Mouse (Mus musculus) midbrain, embryonic 13.5 days (tissue): ENCODE measurements at regions not wholly inside any gene's neighbourhood (a gene's known extent, or its start where the extent isn't known, plus 50 kb on each side); places are given as distances from the start of the nearest gene placed in this dataset.

Source experiments
- ATAC-seq: fragments of 200-750 bp; cut with Nextera tagmentation; 2 replicates; pipeline ENCODE4 v1.8.0; 2017; ENCODE audit warnings: mild to moderate bottlenecking, moderate TSS enrichment, moderate library complexity
- H3K27ac ChIP-seq: fragments of 300-500 bp; sonication (generic); 2 replicates; pipeline ENCODE4 v1.5.1; 2015; ENCODE audit warnings: inconsistent platforms, mild to moderate bottlenecking, moderate library complexity
- H3K27me3 ChIP-seq: fragments of 300-500 bp; sonication (generic); 2 replicates; pipeline ENCODE4 v1.6.1; 2015; ENCODE audit warnings: mild to moderate bottlenecking, inconsistent platforms
- H3K36me3 ChIP-seq: fragments of 300-500 bp; sonication (generic); 2 replicates; pipeline ENCODE4 v1.6.1; 2015; ENCODE audit warnings: mild to moderate bottlenecking, inconsistent platforms
- H3K4me1 ChIP-seq: fragments of 300-500 bp; sonication (generic); replicated peaks from 2 replicates; pipeline ENCODE4 v1.6.1; 2015; ENCODE audit warnings: inconsistent platforms
- H3K4me2 ChIP-seq: fragments of 300-500 bp; sonication (generic); replicated peaks from 2 replicates; pipeline ENCODE4 v1.6.1; 2015; ENCODE audit warnings: moderate library complexity, mild to moderate bottlenecking, inconsistent platforms
- H3K4me3 ChIP-seq: fragments of 300-500 bp; sonication (generic); replicated peaks from 2 replicates; pipeline ENCODE4 v1.5.1; 2015; ENCODE audit warnings: mild to moderate bottlenecking, inconsistent platforms
- H3K9ac ChIP-seq: fragments of 300-500 bp; sonication (generic); replicated peaks from 2 replicates; pipeline ENCODE4 v1.6.1; 2015; ENCODE audit warnings: mild to moderate bottlenecking, inconsistent platforms
- H3K9me3 ChIP-seq: fragments of 300-500 bp; sonication (generic); 2 replicates; pipeline ENCODE4 v1.6.1; 2016; ENCODE audit warnings: mild to moderate bottlenecking, inconsistent platforms
- WGBS: fragments of 180-500 bp; shearing (Covaris S2); methylation state at CpG from one replicate; pipeline ENCODE4 v1.1.7; 2015; 5-methylcytosine and 5-hydroxymethylcytosine counted together

DNA sequence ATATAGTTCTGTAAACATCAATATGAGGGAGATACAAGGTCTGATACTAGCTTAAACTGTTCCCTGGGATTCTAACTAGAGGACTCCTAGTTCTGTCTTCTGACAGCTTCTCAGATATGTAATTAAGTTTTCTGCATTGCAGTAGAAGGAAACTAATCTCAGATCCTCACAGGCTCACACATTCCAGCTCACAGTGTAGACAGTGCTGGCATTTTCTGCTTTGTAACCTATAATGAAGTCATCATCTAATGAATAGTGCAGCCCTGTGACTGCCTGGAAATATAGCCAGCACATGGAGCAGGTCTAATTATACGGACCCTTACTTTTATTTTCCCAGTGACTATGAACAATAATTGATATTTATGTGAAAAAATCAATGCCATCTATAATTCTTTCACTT, 331.2 kb upstream of the Celf2 start:
- no peak for ATAC-seq
- H3K9ac ChIP-seq: no peak overlapping the region
- no peak overlapping the region for H3K27ac ChIP-seq
- H3K4me3 ChIP-seq: no peak overlapping the region
- no peaks in the 10 kb centered on the region for H3K9me3 ChIP-seq
- no peaks in the 10 kb centered on the region for H3K4me1 ChIP-seq
- 67% methylated on average over 1 of the region's 1 CpGs for WGBS
- no peaks in the 10 kb centered on the region for H3K27me3 ChIP-seq
- no peak overlapping the region for H3K4me2 ChIP-seq
- H3K36me3 ChIP-seq: no peaks in the 10 kb centered on the region

DNA sequence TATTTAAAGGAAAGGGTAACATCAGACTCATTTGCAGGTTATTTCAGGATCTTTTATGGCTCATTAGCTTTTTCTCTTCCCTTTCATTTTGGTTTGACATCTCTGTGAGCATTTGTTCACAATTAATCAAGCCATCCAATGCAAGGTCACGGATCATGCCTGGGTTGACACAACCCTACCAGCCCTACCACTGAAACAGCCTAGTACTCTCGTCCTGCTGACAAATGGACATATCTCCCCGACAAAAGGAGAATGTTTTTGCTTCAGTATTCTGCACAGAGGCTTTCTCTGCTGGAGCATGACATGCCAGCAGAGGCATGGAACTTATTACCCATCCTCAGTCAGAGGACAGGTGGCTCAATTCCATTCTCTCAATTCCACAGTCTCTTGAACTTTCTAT, 328.5 kb upstream of the Celf2 start:
- Histone ChIP-seq H3K4me1 (no peaks in the 10 kb centered on the region), H3K36me3 (no peaks in the 10 kb centered on the region), H3K27ac (no peak overlapping the region), H3K9me3 (no peaks in the 10 kb centered on the region), H3K4me3 (no peak overlapping the region), H3K27me3 (no peaks in the 10 kb centered on the region), H3K9ac (no peak overlapping the region), H3K4me2 (no peak overlapping the region)
- ATAC-seq: no peak
- WGBS: 69% methylated on average over 3 of the region's 3 CpGs

GRCm38 (mm10) chr2:7831239-7831638, 321.9 kb upstream of the Celf2 start:
- no peak overlapping the region for H3K27ac ChIP-seq
- H3K36me3 ChIP-seq: no peaks in the 10 kb centered on the region
- H3K4me1 ChIP-seq: no peaks in the 10 kb centered on the region
- no peaks in the 10 kb centered on the region for H3K27me3 ChIP-seq
- 77% methylated on average over 4 of the region's 4 CpGs for WGBS
- H3K9ac ChIP-seq: no peak overlapping the region
- H3K9me3 ChIP-seq: no peaks in the 10 kb centered on the region
- no peak overlapping the region for H3K4me2 ChIP-seq
- no peak for ATAC-seq
- no peak overlapping the region for H3K4me3 ChIP-seq

DNA sequence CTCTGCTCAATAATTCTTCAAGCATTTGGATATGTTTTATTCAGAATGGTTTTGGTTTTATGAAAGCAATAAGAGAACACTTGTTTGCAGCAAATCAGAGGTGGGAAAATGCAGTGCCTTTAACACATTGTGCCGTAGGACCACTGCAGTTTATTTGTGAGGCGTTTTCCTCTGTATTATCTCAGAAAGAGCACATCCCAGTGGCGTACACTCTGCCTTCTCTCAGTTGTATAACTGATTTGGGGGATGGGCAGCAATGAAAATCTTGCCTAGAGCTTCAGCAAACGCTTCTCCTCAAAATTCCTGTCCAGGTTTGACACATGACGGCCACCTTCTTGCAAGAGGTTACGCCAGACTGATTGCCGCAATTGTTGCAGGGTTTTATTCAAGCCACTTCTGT, 316.9 kb upstream of the Celf2 start:
- Histone ChIP-seq H3K36me3 (no peaks in the 10 kb centered on the region), H3K9ac (no peak overlapping the region), H3K27ac (no peak overlapping the region), H3K4me2 (no peak overlapping the region), H3K27me3 (no peaks in the 10 kb centered on the region), H3K4me1 (no peaks in the 10 kb centered on the region), H3K9me3 (no peaks in the 10 kb centered on the region), H3K4me3 (no peak overlapping the region)
- WGBS: 62% methylated on average over 7 of the region's 7 CpGs
- peak; percentile 37; the same call in 1 of the 2 replicates for ATAC-seq

- Histone ChIP-seq H3K9me3 (no peaks in the 10 kb centered on the region), H3K9ac (no peak overlapping the region), H3K27ac (no peak overlapping the region), H3K4me1 (no peaks in the 10 kb centered on the region), H3K4me3 (no peak overlapping the region), H3K27me3 (no peaks in the 10 kb centered on the region), H3K36me3 (no peaks in the 10 kb centered on the region), H3K4me2 (no peak overlapping the region)
- no peak for ATAC-seq
- WGBS: 73% methylated on average over 2 of the region's 2 CpGs
Measured at GRCm38 (mm10) chr2:7796415-7796814, 287.1 kb upstream of the Celf2 start.

DNA sequence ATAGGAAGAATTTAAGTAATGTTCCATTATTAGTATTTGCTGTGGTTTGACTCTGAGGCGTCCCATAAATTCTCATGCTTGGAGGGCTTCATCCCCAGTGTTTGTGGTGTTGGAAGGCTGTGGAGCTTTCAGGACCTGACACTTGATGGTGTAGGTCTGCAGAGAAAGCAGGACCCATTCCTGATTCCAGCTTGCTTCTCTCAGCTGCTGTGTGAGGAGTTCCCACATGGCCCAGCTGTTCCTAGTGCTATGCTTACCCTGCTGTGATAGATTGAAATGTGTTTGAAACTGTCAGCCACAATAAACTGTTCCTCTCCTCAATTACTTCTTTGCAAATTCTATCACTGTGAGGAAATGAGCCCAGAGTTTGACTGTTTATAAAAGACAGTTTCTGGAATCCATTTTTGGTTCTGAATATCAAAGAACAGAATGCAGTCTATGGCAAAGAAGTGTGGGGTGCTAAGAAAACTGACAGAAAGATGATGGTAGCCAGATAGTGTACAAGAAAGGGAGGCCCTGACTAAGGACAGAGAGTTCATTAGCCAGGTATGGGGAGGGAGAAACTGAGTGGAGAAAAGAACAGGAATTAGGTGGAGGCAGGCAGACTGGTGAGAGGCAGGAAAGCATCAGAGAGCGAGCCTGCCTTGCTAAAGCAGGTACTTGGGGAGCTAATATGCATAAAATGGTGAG, 283.2 kb upstream of the Celf2 start:
- Histone ChIP-seq H3K4me3 (no peak overlapping the region), H3K36me3 (no peaks in the 10 kb centered on the region), H3K4me2 (no peak overlapping the region), H3K9ac (no peak overlapping the region), H3K27me3 (no peaks in the 10 kb centered on the region), H3K4me1 (no peaks in the 10 kb centered on the region), H3K27ac (no peak overlapping the region), H3K9me3 (no peaks in the 10 kb centered on the region)
- 90% methylated on average over 2 of the region's 2 CpGs for WGBS
- ATAC-seq: no peak

GRCm38 (mm10) chr2:7778610-7779009, 269.2 kb upstream of the Celf2 start:
- Histone ChIP-seq H3K36me3 (no peaks in the 10 kb centered on the region), H3K27me3 (no peaks in the 10 kb centered on the region), H3K9ac (no peak overlapping the region), H3K4me2 (no peak overlapping the region), H3K4me1 (no peaks in the 10 kb centered on the region), H3K9me3 (no peaks in the 10 kb centered on the region), H3K4me3 (no peak overlapping the region), H3K27ac (no peak overlapping the region)
- 54% methylated on average over 2 of the region's 2 CpGs for WGBS
- no peak for ATAC-seq

DNA sequence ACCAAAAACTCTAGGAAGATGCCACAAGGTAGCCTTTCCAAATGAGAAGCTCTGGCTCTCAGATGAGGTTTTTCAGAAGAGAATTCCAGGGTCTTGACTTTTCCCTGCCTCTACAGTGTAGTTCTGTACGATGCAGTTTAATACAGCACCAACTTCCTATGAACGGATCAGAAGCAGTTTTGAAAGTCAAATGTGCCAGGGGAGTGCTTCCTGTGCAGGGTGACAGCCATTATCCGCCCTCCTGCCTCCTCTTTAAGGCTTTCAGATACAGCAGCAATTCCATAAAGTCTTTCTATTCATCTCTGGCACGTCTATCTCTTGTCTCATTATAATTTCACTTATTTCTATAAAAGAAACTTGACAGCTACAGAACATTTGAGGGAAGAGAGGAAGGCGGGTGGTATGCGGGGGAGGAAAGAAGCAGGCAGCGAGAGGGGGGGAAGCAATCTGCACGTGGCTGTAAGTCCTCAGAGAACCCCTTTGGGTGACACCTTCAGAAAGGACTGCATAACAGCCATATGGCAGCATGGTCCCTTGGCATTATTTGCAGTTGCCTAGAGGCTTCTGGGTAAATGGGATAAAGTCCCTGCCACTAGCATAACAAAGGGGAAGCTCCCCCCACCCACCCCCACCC, 224.9 kb upstream of the Celf2 start:
- peak; percentile 70 for ATAC-seq
- WGBS: 34% methylated on average over 8 of the region's 8 CpGs
- Histone ChIP-seq H3K4me1 (peaks cover 10% of the 10 kb centered on the region), H3K4me2 (0 out of 2 replicates have a peak overlapping the region, but pooled peaks have one; percentile 0), H3K9ac (no peak overlapping the region), H3K27ac (no peak overlapping the region), H3K9me3 (no peaks in the 10 kb centered on the region), H3K27me3 (no peaks in the 10 kb centered on the region), H3K36me3 (no peaks in the 10 kb centered on the region), H3K4me3 (no peak overlapping the region)

DNA sequence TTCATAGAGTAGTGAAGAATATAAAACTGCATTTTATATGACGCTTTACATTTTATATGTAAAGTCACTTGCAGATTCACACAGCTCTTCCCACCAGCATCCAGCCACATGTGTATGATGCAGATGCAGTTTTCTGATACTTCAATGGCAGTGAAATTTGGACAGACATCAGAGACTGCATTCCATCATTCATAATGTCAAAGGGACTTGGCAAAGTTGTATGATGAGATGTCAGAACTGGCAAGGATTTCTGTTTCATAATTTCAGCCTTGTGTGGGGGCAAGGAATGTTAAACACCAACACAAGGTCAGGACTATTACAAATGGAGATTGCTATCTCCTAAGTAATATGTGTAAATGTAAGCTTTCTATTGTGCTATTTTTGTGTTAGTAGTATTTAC, 221.6 kb upstream of the Celf2 start:
- Histone ChIP-seq H3K9ac (no peak overlapping the region), H3K4me2 (no peak overlapping the region), H3K27ac (no peak overlapping the region), H3K4me1 (peaks cover 10% of the 10 kb centered on the region), H3K27me3 (no peaks in the 10 kb centered on the region), H3K36me3 (no peaks in the 10 kb centered on the region), H3K4me3 (no peak overlapping the region), H3K9me3 (no peaks in the 10 kb centered on the region)
- 96% methylated on average over 1 of the region's 1 CpGs for WGBS
- no peak for ATAC-seq

DNA sequence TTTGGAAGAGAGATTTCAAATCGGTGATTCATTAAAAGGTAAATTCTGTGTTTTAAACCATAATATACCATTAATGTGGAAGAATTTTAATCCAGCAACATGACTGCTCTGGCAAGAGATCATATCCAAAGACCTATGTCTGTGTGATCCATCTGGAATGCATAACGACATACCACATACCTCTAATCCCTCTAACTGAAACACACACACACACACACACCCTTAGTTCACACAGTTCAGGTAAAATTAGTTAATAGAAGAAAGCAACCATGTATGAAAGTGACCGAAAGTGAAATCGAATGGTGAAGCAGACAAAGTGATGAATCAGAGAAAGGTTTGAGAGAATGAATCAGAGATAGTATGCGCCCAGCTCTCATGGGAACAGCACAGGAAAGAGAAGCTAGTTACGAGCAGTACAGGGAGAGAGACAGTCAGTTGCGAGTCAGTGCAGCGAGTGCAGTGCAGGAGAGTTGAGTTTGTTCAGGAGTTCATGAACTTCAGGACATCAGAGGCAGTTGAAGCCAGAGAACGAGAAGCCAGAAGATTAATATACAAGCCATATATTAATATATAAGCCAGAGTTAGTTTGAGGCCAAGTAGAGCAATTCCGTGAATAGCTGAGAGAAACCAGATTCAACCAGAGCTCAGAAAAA, 213.0 kb upstream of the Celf2 start:
- Histone ChIP-seq H3K9me3 (no peaks in the 10 kb centered on the region), H3K36me3 (no peaks in the 10 kb centered on the region), H3K27ac (no peak overlapping the region), H3K4me1 (no peaks in the 10 kb centered on the region), H3K4me3 (no peak overlapping the region), H3K9ac (no peak overlapping the region), H3K27me3 (no peaks in the 10 kb centered on the region), H3K4me2 (no peak overlapping the region)
- WGBS: 90% methylated on average over 10 of the region's 10 CpGs
- ATAC-seq: no peak

GRCm38 (mm10) chr2:7711046-7711445, 201.7 kb upstream of the Celf2 start:
- Histone ChIP-seq H3K4me1 (no peaks in the 10 kb centered on the region), H3K4me2 (no peak overlapping the region), H3K9me3 (no peaks in the 10 kb centered on the region), H3K36me3 (no peaks in the 10 kb centered on the region), H3K4me3 (no peak overlapping the region), H3K27me3 (no peaks in the 10 kb centered on the region), H3K27ac (no peak overlapping the region), H3K9ac (no peak overlapping the region)
- no peak for ATAC-seq
- 76% methylated on average over 1 of the region's 1 CpGs for WGBS

DNA sequence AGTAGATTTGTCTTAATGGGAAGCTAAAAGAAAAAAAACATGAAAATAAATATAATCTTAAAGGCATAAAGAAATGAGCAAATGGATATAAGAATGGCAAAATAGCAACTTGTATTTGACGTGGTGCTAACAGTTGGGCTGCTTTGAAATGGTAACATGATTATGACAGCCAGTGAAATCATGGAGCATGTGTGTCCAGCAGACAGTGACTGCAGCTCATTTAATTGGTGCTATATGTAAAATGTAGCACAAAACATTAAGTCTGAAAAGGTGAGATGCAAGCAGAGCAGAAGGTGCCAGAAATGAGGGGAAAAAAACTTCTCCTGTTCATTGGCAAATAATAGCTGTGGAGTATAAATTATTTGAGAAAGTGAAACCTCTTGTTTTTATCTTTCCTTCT, 201.1 kb upstream of the Celf2 start:
- WGBS: 64% methylated on average over 1 of the region's 1 CpGs
- H3K27ac ChIP-seq: no peak overlapping the region
- no peaks in the 10 kb centered on the region for H3K36me3 ChIP-seq
- H3K4me3 ChIP-seq: no peak overlapping the region
- ATAC-seq: no peak
- no peaks in the 10 kb centered on the region for H3K27me3 ChIP-seq
- no peaks in the 10 kb centered on the region for H3K9me3 ChIP-seq
- no peak overlapping the region for H3K9ac ChIP-seq
- no peaks in the 10 kb centered on the region for H3K4me1 ChIP-seq
- no peak overlapping the region for H3K4me2 ChIP-seq
